22 mouse cellular contexts compared by ENCODE assay signal in genomic region chr1:51670009-51670408, GRCm38 (mm10).
A peak's percentile ranks its signal among the peaks of the same experiment; 100 is the strongest.
DNase-seq lines count a peak whose midpoint lies in the region; ATAC-seq and TF ChIP-seq lines count a peak whose summit lies in the region.
"Had no signal": no experiment of that assay in that cellular context is flagged by ENCODE, and none has a peak within 500 bp of the region (broad histone marks: within the 10 kb centered on the region; RNA-seq: fewer than 3 reads in every experiment).

No protein-coding gene starts in this region.

- no peaks in the 10 kb centered on the region for H3K4me1 ChIP-seq in forebrain, postnatal 0 days (ENCODE audit: insufficient read depth)
- H3K4me1 ChIP-seq in forebrain, embryonic 10.5 days: peaks cover 9% of the 10 kb centered on the region
- no peaks in the 10 kb centered on the region for H3K4me1 ChIP-seq in midbrain, embryonic 15.5 days
- peaks cover 3% of the 10 kb centered on the region; the same call in 1 of the 2 replicates for H3K4me1 ChIP-seq in midbrain, embryonic 10.5 days
- H3K4me1 ChIP-seq: heart, embryonic 12.5 days; hindbrain, embryonic 12.5 days; midbrain, embryonic 12.5 days had no signal

- no peaks in the 10 kb centered on the region for H3K9me3 ChIP-seq in forebrain, postnatal 0 days (ENCODE audit: low read length)
- H3K9me3 ChIP-seq in forebrain, embryonic 10.5 days: no peaks in the 10 kb centered on the region
- H3K9me3 ChIP-seq in midbrain, embryonic 15.5 days: no peaks in the 10 kb centered on the region
- H3K9me3 ChIP-seq in midbrain, embryonic 10.5 days (replicated peaks): no peaks in the 10 kb centered on the region
- H3K9me3 ChIP-seq: embryonic facial prominence, embryonic 10.5 days; heart, embryonic 12.5 days; hindbrain, embryonic 12.5 days; midbrain, embryonic 12.5 days; neural tube, embryonic 13.5 days had no signal

- DNase-seq in forebrain, postnatal 0 days: peak; percentile 20
- no peak for DNase-seq in forebrain, embryonic 10.5 days (ENCODE audit: extremely low spot score, low spot score)
- no peak for DNase-seq in midbrain, embryonic 10.5 days (ENCODE audit: low spot score)
- DNase-seq in brain, adult 2 months (ENCODE audit: low read depth, low spot score): peak; percentile 25
- DNase-seq in naive thymus-derived CD4-positive, alpha-beta T cell, adult 2 months (ENCODE audit: low read depth): peak; percentile 5
- DNase-seq in right cerebral cortex, postnatal 36 days (ENCODE audit: low spot score in 2 of 2): no peak
- DNase-seq: cerebellum, adult 8-10 months; cerebellum, postnatal 36 days; heart, postnatal 10 days; kidney, adult 2 months; left cerebral cortex, postnatal 4 days; right cerebral cortex, postnatal 4 days had no signal

- no peak for ATAC-seq in forebrain, postnatal 0 days
- ATAC-seq in midbrain, embryonic 15.5 days (replicated peaks): 0 out of 2 replicates have a peak, but pooled peaks have one; percentile 48
- ATAC-seq: CD4-positive, CD25-positive, alpha-beta regulatory T cell, adult 4 months; lung, postnatal 0 days had no signal

- no peaks in the 10 kb centered on the region for H3K27me3 ChIP-seq in forebrain, postnatal 0 days (ENCODE audit: insufficient read depth, low read length)
- no peaks in the 10 kb centered on the region for H3K27me3 ChIP-seq in forebrain, embryonic 10.5 days (ENCODE audit: poor library complexity, severe bottlenecking)
- H3K27me3 ChIP-seq in midbrain, embryonic 15.5 days (replicated peaks): no peaks in the 10 kb centered on the region
- no peaks in the 10 kb centered on the region for H3K27me3 ChIP-seq in midbrain, embryonic 10.5 days (ENCODE audit: low read depth, poor library complexity, severe bottlenecking)
- H3K27me3 ChIP-seq: heart, embryonic 12.5 days; hindbrain, embryonic 12.5 days; midbrain, embryonic 12.5 days; neural tube, embryonic 13.5 days had no signal

- no peak overlapping the region for H3K4me3 ChIP-seq in forebrain, postnatal 0 days (ENCODE audit: low read depth, low read length)
- H3K4me3 ChIP-seq in forebrain, embryonic 10.5 days: no peak overlapping the region
- no peak overlapping the region for H3K4me3 ChIP-seq in midbrain, embryonic 15.5 days
- H3K4me3 ChIP-seq in midbrain, embryonic 10.5 days: no peak overlapping the region
- H3K4me3 ChIP-seq: embryonic facial prominence, embryonic 10.5 days; heart, embryonic 12.5 days; hindbrain, embryonic 12.5 days; left cerebral cortex, adult 2 months; midbrain, embryonic 12.5 days; neural tube, embryonic 13.5 days had no signal

- H3K4me2 ChIP-seq in forebrain, postnatal 0 days (ENCODE audit: low read depth): no peak overlapping the region
- no peak overlapping the region for H3K4me2 ChIP-seq in midbrain, embryonic 15.5 days
- H3K4me2 ChIP-seq: heart, embryonic 12.5 days; hindbrain, embryonic 12.5 days; midbrain, embryonic 12.5 days; neural tube, embryonic 13.5 days had no signal

- WGBS in forebrain, postnatal 0 days: 45% methylated on average over 3 of the region's 3 CpGs
- WGBS in forebrain, embryonic 10.5 days: 72% methylated on average over 3 of the region's 3 CpGs
- 51% methylated on average over 3 of the region's 3 CpGs for WGBS in midbrain, embryonic 15.5 days
- WGBS in midbrain, embryonic 10.5 days: 66% methylated on average over 3 of the region's 3 CpGs

- H3K36me3 ChIP-seq in forebrain, postnatal 0 days (ENCODE audit: insufficient read depth): no peaks in the 10 kb centered on the region
- H3K36me3 ChIP-seq in forebrain, embryonic 10.5 days (replicated peaks): no peaks in the 10 kb centered on the region
- H3K36me3 ChIP-seq in midbrain, embryonic 15.5 days (replicated peaks): no peaks in the 10 kb centered on the region
- no peaks in the 10 kb centered on the region for H3K36me3 ChIP-seq in midbrain, embryonic 10.5 days
- H3K36me3 ChIP-seq: embryonic facial prominence, embryonic 10.5 days; heart, embryonic 12.5 days; hindbrain, embryonic 12.5 days; midbrain, embryonic 12.5 days; neural tube, embryonic 13.5 days had no signal

- H3K27ac ChIP-seq in forebrain, postnatal 0 days (ENCODE audit: low read depth, low read length): no peak overlapping the region
- no peak overlapping the region for H3K27ac ChIP-seq in forebrain, embryonic 10.5 days
- no peak overlapping the region for H3K27ac ChIP-seq in midbrain, embryonic 15.5 days
- no peak overlapping the region for H3K27ac ChIP-seq in midbrain, embryonic 10.5 days (replicated peaks)
- H3K27ac ChIP-seq: embryonic facial prominence, embryonic 10.5 days; hindbrain, embryonic 12.5 days; kidney, postnatal 0 days; left cerebral cortex, adult 2 months; midbrain, embryonic 12.5 days; neural tube, embryonic 13.5 days had no signal

- no peak for TF ChIP-seq CTCF in forebrain, postnatal 0 days (IDR thresholded peaks at IDR 0.05; ENCODE audit: low read depth)

- H3K9ac ChIP-seq in forebrain, postnatal 0 days: no peak overlapping the region
- no peak overlapping the region for H3K9ac ChIP-seq in midbrain, embryonic 15.5 days
- H3K9ac ChIP-seq: heart, embryonic 12.5 days; hindbrain, embryonic 12.5 days; midbrain, embryonic 12.5 days; neural tube, embryonic 13.5 days had no signal

Comparison
In these comparisons a context has a peak if more than half of its experiments do, and no peak if none do; other contexts are left out.
1. DNase-seq: peak in forebrain, postnatal 0 days (single experiment), brain, adult 2 months (single experiment) and naive thymus-derived CD4-positive, alpha-beta T cell, adult 2 months (single experiment); none in forebrain, embryonic 10.5 days (single experiment), midbrain, embryonic 10.5 days (single experiment) and right cerebral cortex, postnatal 36 days (0 of 2).